Mouse (Mus musculus) cerebellum, postnatal 36 days (tissue): ENCODE data around the gene AC124502.3.

Experiments
- DNase-seq, 2 experiments: peaks; one replicate each; pipeline ENCODE4 v3.0.0; 2021 to 2022; ENCODE audit warnings: mixed read lengths in 2 of 2

AC124502.3 gene

DNA sequence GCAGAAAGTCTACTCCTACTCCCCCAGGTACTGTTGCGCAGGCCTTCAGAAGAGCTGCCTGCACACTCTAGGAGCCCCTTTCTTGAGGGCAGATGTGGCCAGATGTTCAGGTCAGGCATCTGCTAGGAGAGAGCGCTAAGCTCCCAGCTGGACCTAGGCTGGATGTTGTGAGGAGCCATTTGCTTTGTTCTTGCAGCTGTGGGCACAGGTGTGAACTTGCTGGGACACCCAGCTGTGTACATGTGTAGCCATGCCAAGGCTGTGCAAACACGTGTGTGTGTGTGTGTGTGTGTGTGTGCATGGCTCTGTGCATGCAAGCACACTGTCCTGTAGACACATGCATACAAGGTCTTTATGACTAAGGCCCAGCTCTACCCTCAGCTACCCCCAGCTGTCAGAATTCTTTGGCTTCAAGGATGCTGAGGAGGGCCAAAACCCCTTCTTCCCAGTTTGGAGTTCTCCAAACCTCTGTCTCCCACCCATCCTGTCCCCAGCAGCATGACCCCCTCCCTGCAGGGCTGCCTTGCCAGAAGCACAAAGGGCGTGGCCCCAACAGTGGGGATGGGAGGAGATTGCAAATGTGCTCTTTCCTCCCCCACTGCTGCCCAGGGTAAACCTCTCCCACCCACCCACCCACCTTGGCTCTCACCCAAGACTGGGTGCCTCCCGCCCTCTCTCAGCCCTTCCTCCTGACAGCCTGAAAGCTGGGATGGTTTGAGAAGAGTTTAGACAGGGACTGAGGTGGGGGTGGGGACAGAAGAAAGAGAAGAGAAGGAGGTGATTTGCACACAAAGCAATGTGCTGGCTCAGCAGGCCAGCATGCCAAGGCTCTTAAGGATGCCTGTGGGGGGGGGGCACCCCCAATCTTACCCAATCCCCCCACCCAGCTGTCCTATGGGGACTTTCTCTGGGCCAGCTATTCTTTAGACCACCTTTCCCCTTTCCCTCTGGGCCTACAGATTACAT is 22.0 kb downstream of the AC124502.3 start:
- no peak for DNase-seq

- DNase-seq, result no peak
Measured at GRCm38 (mm10) chr19:5062041-5062440, 23.4 kb downstream of the AC124502.3 start.

GRCm38 (mm10) chr19:5062446-5062845 is 23.8 kb downstream of the AC124502.3 start:
- no peak for DNase-seq

GRCm38 (mm10) chr19:5065104-5065503 is 26.4 kb downstream of the AC124502.3 start:
- no peak for DNase-seq

DNA sequence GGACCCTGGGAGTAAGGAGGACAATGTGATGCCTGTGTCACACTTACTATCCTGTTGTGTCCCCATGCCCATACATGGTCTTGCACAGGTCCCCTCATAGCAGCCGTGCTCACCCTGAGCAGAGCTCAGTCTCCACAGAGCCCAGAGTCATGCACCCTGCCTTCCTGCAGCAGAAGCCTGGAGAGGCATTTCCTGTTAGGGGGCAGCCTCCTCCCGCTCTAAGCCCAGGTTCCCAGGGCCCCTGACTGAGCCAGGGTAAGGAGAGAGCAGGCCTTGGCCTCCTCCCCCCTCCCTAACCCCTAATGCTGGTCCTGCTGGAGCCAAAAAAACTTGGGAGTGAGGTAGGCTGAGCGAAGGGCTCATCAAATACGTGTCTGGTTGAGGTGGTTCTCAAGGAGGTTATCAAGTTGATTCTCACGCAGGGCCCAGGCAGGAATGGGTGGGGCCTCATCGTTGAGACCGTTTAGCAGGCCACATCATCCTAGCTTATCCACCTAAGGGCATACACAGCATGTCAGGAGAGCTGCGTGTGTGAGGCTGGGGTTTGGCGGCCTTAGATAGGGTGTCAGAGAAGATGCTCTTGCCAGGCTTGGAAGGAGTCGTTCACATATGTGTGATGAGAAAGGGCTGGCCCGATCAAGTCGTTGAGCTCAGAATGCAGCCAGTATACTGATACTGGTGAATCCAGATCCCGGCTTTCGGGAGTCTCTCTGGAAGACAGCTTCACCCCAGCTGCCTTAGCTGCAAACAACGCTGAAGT is 28.5 kb downstream of the AC124502.3 start:
- DNase-seq, result no peak

DNA sequence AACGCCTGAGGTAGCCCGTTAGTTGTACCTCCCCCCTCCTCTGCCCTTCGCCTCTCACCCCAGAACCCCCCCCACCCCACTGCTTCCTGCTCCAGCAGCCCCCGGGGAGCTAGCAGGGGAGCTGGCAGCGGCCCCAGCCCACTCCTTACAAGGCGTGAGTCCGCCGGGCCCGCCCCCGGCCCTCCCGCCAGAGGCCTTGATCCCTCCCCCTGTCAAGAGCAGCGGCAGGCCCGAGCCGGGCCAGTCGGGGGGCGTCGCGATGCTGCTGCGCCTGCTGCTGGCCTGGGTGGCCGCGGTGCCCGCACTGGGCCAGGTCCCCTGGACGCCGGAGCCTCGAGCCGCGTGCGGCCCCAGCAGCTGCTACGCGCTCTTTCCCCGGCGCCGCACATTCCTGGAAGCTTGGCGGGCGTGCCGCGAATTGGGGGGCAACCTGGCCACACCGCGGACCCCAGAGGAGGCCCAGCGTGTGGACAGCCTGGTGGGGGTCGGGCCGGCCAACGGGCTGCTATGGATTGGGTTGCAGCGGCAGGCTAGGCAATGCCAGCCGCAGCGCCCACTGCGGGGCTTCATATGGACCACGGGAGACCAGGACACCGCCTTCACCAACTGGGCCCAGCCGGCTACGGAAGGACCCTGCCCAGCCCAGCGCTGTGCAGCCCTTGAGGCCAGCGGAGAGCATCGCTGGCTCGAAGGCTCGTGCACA is 29.3 kb downstream of the AC124502.3 start, which contains the start of gene Cd248:
TSS of gene Cd248 (plus strand) at position 212 of the 703 bp plus-strand sequence.
- DNase-seq, result no peak

DNA sequence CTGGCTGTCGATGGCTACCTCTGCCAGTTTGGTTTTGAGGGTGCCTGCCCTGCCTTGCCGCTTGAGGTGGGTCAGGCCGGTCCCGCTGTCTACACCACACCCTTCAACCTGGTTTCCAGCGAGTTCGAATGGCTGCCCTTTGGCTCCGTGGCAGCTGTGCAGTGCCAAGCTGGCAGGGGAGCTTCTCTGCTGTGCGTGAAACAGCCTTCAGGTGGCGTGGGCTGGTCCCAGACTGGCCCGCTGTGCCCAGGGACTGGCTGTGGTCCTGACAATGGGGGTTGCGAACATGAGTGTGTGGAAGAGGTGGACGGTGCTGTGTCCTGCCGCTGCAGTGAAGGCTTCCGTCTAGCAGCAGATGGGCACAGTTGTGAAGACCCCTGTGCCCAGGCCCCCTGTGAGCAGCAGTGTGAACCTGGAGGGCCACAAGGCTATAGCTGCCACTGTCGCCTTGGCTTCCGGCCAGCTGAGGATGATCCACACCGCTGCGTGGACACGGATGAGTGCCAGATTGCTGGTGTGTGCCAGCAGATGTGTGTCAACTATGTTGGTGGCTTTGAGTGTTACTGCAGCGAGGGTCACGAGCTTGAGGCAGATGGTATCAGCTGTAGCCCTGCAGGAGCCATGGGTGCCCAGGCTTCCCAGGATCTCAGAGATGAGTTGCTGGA is 30.0 kb downstream of the AC124502.3 start:
- DNase-seq, result no peak

DNA sequence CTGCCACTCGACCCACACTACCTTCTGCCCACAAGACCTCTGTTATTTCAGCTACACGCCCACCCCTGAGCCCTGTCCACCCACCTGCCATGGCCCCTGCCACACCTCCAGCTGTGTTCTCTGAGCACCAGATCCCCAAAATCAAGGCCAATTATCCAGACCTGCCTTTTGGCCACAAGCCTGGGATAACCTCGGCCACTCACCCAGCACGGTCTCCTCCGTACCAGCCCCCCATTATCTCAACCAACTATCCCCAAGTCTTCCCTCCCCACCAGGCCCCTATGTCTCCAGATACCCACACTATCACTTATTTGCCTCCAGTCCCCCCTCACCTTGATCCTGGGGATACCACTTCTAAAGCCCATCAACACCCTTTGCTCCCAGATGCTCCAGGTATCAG is 30.8 kb downstream of the AC124502.3 start:
- no peak for DNase-seq

- DNase-seq, result no peak
Measured at GRCm38 (mm10) chr19:5069978-5070377, 31.3 kb downstream of the AC124502.3 start.

- no peak for DNase-seq
Measured at GRCm38 (mm10) chr19:5071077-5071476, 32.4 kb downstream of the AC124502.3 start.

DNA sequence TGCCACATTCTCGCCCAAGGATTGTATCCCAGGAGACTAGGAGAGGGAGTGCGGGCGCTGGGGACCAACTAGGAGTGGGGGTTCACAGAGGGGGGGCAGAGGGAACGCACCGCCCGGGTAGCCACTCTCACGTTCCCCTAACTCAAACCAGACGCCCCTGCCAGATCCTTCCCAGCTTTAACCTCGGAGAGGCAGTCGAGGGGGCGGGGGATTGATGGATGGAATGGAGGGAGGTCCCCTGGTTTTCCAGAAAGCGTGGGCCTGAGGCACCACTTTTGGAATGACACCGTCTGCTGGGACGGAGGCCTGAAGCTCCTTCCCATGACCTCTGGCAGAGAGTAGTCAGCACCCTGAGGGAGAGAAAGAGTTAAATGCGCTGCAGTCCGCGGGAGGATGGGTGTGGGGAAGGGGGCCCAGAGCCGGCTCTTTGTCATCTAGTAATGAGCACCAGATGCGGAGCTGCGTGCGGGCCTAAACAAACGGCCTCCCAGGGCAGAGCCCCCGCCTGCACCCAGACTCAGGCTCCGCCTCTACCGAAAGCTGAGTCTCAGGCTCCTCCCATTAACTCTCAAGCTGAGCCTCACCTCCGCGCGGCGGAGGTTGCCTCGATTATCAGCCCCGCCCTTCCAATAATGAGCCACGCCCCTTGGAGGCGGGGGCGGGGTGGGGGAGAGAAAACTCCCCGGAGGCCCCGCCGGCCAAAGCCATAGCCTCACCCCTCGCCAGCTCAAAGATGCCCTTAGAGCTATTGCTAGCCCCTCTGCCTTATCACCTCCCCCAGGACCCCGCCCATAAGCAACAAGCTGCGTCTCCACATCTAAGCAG is 33.1 kb downstream of the AC124502.3 start:
- no peak for DNase-seq

DNA sequence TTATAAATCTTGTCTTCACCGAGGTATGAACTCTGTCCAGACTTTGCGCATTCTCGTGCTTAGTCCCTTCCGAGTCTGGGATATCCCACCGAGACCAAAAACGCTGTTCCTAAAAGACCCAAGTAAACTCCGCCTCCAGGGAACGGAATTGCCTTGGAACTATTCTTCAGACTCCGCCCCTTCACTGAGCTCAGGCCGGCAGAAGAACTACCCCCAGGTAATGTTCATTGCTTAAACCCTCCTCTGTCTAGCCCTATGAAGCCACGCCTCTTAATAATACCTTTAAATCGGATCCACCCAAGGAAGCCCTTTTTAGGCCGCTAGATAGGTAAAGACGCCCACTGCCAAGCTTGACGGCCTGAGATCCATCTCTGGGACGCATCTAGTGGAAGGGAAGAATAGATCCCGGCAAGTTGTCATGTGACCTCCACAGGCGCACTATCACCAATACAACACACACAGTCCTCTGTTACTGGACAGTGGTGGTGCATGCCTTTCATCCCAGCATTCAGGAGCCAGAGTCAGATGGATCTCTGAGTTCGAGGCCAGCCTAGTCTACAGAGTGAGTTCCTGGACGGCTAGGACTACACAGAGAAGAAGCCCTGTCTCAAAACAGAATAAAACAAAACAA is 33.8 kb downstream of the AC124502.3 start:
- no peak for DNase-seq

DNA sequence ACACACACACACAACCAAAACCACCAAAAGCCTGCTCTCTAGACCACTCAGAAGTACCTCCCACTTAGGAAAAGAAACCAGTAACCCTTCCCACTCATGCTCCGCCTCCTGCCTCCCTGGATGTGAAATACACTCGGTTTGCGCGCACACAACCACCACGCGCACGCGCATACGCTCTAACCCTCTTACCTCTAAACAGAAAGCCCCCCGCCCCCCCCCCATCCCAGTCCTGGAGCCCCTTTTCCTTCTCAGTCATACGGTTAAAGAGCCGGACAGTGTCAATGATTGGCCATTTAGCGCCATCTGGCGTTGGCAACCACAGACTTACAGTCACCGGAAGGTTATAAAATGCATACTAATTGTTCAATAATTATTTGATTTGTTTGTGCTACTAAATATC is 34.3 kb downstream of the AC124502.3 start:
- DNase-seq, result peak; percentile 65 to 66

DNA sequence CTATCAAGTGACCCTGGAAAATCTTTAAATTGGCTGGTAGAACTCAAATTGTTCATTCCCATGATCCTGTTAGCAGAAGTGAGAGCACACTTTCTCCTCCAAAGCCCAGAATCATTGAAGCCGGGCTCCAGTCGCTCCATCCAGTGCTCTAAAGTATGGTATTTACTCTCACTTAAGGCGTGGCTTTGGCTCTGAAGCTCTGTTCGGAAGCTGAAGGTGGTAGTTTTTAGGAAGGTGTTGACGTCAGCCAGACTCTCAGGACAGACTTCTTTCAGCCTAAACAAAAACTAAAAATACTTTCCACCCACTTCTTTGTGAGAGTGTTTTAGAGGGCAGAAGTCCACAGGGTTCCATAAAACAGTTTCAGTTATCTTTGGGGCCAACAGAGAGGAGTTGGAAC is 34.8 kb downstream of the AC124502.3 start:
- no peak for DNase-seq

- DNase-seq, result no peak
Measured at GRCm38 (mm10) chr19:5079279-5079678, 40.6 kb downstream of the AC124502.3 start.

DNA sequence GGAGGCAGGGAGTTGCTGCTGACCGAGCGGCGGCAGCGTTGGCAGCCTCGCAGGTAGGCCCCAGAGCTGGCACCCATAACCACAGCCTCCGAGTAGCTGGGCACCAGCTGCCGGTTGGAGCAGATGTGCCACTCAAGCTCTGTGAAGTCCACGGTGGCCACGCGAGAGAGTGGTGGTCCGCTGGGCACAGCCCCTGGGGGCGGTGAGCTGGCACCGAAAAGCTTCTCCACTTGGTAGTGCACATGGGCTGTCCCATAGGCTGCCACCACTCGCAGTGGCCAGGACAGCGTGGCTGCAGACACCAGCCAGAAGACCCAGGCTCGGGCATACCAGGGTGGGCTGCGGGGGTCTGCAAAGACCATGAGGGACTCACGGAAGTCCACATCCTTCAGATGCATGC is 43.3 kb downstream of the AC124502.3 start:
- no peak for DNase-seq

- peak in 1 of 2 experiments; percentile 22 for DNase-seq
Measured at GRCm38 (mm10) chr19:5082596-5082995, 43.9 kb downstream of the AC124502.3 start.

GRCm38 (mm10) chr19:5083961-5084833 is 45.5 kb downstream of the AC124502.3 start:
- DNase-seq, result peak in 1 of 2 experiments; percentile 16

GRCm38 (mm10) chr19:5084834-5085144 is 46.1 kb downstream of the AC124502.3 start:
- DNase-seq, result peak in 1 of 2 experiments; percentile 49
